Mouse (Mus musculus) megakaryocyte, embryonic 14.5 days (primary cell): ENCODE data around the gene Fgf14. TPM values are rescaled to one million over a fixed set of nuclear protein-coding genes. Genes with fewer than 3 reads are reported as not detected.

Source experiments
- H3K27me3 ChIP-seq: replicated peaks from 2 replicates; pipeline ENCODE3; 2012; ENCODE audit warnings: inconsistent platforms
- H3K36me3 ChIP-seq: replicated peaks from 2 replicates; pipeline ENCODE3; 2012; ENCODE audit warnings: low read length, inconsistent platforms, mixed read lengths
- H3K4me1 ChIP-seq: 2 replicates; pipeline ENCODE4 v1.6.1; 2012; ENCODE audit warnings: inconsistent platforms
- H3K4me3 ChIP-seq: replicated peaks from 2 replicates; pipeline ENCODE3; 2012; ENCODE audit warnings: moderate library complexity, mild to moderate bottlenecking, inconsistent platforms
- H3K9me3 ChIP-seq: 2 replicates; pipeline ENCODE4 v1.6.1; 2012; ENCODE audit warnings: inconsistent platforms
- FLI1 ChIP-seq: IDR thresholded peaks from 2 replicates; pipeline ENCODE4 v1.6.1; 2012; ENCODE audit warnings: low read length, inconsistent platforms, mixed read lengths
- GATA1 ChIP-seq: IDR thresholded peaks from 3 replicates; pipeline ENCODE4 v1.6.1; 2012; ENCODE audit warnings: mixed read lengths, low read length, inconsistent platforms, borderline replicate concordance
- polyA plus RNA-seq: library from polyadenylated mRNA; stranded (reverse); fragments of >175 nt; gene quantifications from 2 replicates; pipeline ENCODE4 v1.2.3, GENCODE M21; 2012; ENCODE audit warnings: low replicate concordance; ENCODE audit not compliant: insufficient read depth

Fgf14 gene
- polyA plus RNA-seq, 1 experiment = not detected

DNA sequence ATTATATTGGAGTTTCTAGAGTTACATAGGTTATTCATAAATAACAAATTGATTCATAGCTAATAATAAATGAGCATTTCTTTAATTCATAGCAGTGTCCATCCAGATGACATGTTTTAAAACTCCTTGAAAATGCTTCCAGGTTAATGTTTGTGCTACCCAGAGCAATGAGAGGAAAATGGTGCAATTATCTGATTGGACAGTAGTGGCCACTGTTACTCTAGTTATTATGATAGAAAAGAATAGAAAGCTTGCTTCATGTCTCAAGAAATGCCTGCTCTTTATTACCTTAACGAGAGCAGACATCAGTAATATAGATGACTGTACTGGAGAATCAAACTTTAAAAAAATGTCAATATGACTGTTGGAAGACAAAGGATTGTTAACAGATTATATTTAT, 454.5 kb downstream of the Fgf14 start:
- Histone ChIP-seq H3K27me3 (no peaks in the 10 kb centered on the region), H3K4me1 (no peaks in the 10 kb centered on the region), H3K4me3 (no peak overlapping the region), H3K36me3 (no peaks in the 10 kb centered on the region), H3K9me3 (no peaks in the 10 kb centered on the region)
- no peak for TF ChIP-seq FLI1
- TF ChIP-seq GATA1 = no peak

DNA sequence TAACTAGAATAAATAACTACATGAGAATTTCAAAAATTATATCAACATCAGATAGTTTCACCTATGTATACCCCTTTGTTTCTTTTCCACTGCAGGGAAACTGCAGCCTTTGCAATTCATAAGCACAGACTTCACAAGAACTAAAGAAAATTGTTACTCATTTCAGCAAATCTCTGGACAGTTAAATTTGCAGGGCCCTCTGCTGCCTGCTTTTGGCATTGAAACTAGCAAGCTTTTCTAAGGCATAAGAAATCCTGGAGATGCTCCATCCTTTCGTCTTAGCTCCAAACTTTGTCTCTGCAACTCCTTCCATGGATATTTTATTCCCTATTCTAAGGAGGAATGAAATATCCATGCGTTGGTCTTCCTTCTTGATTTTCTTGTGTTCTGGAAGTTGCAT, 455.9 kb downstream of the Fgf14 start:
- Histone ChIP-seq H3K36me3 (no peaks in the 10 kb centered on the region), H3K4me3 (no peak overlapping the region), H3K9me3 (no peaks in the 10 kb centered on the region), H3K4me1 (no peaks in the 10 kb centered on the region), H3K27me3 (no peaks in the 10 kb centered on the region)
- TF ChIP-seq GATA1 = no peak
- TF ChIP-seq FLI1 = no peak

DNA sequence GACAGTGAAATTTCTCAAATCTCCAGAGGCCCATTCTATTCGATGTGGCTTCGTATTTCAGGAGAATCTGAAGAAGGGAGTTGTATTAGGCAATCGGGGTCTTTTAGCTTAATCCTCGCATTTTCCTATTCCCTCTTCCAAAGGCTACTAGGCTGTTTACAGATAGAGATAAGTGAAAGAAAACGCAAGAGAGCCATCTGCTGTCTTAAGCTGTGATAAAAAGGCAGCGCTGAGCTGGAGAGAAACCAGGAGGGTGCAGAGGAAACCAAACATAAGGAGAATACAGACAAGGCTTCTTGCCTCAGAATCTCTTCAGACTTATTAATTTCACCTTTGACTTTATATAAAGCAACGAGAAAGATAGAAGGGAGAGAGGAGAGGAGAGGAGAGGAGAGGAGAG, 481.1 kb downstream of the Fgf14 start:
- H3K9me3 ChIP-seq = peaks cover 13% of the 10 kb centered on the region
- no peaks in the 10 kb centered on the region for H3K36me3 ChIP-seq
- H3K4me3 ChIP-seq = no peak overlapping the region
- peaks cover 12% of the 10 kb centered on the region for H3K27me3 ChIP-seq
- no peak for TF ChIP-seq FLI1
- H3K4me1 ChIP-seq = no peaks in the 10 kb centered on the region; the same call in 1 of the 2 replicates

DNA sequence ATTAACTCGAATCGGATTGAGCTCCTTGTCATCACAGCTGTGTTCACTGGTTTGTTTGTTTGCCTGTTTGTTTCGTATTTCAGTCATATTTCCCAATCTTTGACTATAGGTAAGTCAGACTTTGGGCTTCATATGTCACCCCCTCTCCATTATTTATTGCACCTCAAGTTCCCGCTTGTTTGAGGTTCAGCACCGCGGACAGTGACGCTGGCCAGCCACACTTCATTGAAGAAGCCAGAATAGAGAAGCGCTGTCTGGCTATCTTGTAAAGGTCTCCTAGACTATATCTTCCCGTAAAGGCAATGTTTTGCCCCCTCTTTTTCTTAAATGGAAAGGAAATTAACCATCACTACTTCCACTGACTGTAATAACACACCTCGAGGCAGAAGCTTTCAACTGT, 481.6 kb downstream of the Fgf14 start:
- H3K4me3 ChIP-seq = no peak overlapping the region
- H3K36me3 ChIP-seq = no peaks in the 10 kb centered on the region
- TF ChIP-seq FLI1 (no peak), GATA1 (no peak)
- H3K4me1 ChIP-seq = no peaks in the 10 kb centered on the region; the same call in 1 of the 2 replicates
- peaks cover 13% of the 10 kb centered on the region for H3K9me3 ChIP-seq
- peaks cover 12% of the 10 kb centered on the region for H3K27me3 ChIP-seq

DNA sequence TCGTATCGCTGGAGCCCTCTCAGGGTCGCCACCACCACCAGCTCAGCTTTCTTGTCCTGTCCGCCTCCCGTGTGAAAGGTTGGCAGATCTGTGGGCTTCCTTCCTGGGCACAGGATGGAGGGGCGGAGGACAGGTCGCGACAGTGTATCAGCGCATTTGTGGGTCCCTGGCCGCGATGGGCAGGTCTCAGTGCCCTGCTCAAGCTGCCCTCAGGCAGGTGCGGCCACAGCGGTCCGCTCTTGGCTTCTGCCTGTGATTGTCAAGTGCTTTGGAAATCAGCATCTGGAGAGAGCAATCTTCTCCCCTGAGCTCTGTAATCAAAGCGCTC, 484.1 kb downstream of the Fgf14 start:
- no peak for TF ChIP-seq FLI1
- TF ChIP-seq GATA1 = no peak
- H3K36me3 ChIP-seq = no peaks in the 10 kb centered on the region
- peak overlapping the region; percentile 21 for H3K4me3 ChIP-seq
- H3K27me3 ChIP-seq = peaks cover 12% of the 10 kb centered on the region
- peaks cover 13% of the 10 kb centered on the region for H3K9me3 ChIP-seq
- no peaks in the 10 kb centered on the region; the same call in 1 of the 2 replicates for H3K4me1 ChIP-seq

DNA sequence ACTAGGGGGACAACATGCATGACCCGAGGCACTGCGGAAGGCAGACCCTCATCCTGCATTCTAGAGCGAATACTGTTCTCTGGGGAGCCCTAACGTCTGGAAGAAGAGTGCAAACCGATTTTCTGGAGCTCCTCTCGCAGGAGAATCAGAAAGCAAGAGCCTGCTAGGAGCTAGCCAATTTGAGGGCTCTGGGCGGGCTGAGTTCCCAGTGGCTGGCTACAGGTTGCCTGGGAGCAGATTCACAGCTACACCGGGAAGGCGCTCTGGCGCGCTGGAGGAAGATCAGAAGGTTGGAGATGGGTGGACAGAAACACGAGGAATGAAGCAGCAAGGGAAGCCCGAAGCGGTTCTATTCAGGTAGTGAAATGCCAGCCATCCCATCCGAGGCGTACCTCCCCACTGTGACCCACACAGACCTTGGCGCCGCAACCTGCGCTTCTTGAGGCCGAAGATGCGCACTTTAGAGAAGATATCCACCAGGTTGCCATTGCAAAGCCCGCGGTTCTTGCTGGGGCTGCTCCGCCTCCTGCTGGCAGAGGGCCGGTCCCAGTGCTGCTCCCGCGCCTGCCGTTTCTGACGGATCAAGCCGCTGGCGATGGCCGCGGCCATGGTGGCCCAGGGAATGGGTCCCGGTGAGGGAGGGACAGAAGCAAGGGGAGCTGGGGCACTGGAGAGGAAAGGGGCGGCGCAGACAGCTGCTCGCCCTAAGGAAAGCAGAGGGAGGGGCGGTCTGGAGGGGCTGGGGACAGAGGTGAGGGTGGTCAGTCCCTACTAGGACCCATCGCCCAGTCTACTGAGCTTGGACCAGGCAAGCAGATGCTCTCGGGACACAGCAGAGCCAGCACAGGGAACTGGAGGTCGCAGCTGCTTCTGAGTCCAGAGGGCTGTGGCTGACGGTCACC, 484.8 kb downstream of the Fgf14 start:
- Histone ChIP-seq H3K36me3 (no peaks in the 10 kb centered on the region), H3K4me3 (peak overlapping the region; percentile 21), H3K9me3 (peaks cover 13% of the 10 kb centered on the region), H3K27me3 (peaks cover 12% of the 10 kb centered on the region), H3K4me1 (no peaks in the 10 kb centered on the region; the same call in 1 of the 2 replicates)
- TF ChIP-seq FLI1 (no peak), GATA1 (no peak)

DNA sequence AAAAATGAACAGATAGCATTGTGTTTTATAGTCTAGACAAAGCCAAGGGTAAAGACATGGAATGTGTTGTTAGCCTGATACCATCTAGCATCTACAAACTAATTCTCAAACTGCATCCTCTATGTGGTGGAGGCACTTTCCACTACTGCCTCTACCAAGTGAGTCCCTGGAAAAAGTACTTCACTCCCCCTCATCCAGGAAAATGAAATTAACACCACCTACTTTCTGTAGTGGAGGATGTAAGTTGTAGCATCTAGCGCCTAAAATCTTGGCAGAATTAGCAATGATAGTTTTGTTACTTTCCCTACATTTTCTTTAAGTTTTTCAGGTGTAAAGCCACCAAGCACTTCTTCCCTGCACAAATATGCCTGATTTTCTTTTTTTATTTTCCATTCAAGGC, 496.7 kb downstream of the Fgf14 start:
- no peaks in the 10 kb centered on the region for H3K36me3 ChIP-seq
- no peak overlapping the region for H3K4me3 ChIP-seq
- no peaks in the 10 kb centered on the region for H3K27me3 ChIP-seq
- TF ChIP-seq GATA1 (no peak), FLI1 (no peak)
- H3K9me3 ChIP-seq = no peaks in the 10 kb centered on the region
- H3K4me1 ChIP-seq = no peaks in the 10 kb centered on the region

DNA sequence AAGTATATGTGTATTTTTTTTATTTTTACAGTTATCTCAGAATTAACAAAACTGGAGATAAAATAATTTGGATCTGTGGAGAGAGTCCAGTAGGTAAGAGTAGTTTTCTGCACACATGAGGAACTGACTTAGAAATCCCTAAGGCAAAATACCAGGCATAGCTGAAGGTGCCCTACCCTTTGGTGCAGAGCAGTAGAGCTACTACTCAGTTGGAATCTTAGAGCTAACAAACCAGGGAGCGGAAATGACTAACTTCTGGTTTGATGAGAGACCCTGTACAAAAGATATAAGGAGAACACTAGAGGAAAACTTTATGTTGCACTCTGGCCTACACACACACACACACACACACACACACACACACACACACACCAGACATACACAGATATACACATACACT, 502.8 kb downstream of the Fgf14 start:
- no peaks in the 10 kb centered on the region for H3K27me3 ChIP-seq
- TF ChIP-seq FLI1 (no peak), GATA1 (no peak)
- no peaks in the 10 kb centered on the region for H3K9me3 ChIP-seq
- no peak overlapping the region for H3K4me3 ChIP-seq
- H3K4me1 ChIP-seq = no peaks in the 10 kb centered on the region
- H3K36me3 ChIP-seq = no peaks in the 10 kb centered on the region

DNA sequence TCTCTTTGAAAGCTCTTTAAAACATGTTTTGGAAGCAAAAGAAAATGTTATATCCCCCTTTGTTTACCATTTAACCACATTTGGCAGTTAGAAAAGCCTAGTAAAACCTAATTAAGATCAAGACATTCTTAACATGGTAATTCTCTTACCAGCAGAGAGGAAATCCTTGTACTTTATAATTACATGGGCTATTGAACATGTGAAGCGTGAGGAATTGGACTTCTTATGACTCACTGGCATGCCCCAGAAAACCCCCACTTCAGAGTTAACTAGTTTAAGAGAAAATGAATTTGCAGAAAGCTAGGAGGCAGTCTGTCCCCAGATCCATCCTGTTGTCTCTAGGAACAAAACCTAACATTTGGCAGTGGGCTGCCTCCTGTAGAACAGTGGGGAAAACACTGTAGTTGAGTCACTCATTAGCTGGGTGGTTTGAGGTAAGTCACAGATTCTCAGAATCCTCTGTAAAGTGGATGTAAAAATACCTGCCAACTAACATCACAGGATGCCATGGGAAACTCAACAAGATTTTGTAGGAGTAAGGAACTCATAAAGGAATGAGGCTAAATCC, 513.2 kb downstream of the Fgf14 start:
- H3K27me3 ChIP-seq = no peaks in the 10 kb centered on the region
- no peak for TF ChIP-seq FLI1
- H3K9me3 ChIP-seq = no peaks in the 10 kb centered on the region
- no peaks in the 10 kb centered on the region for H3K36me3 ChIP-seq
- H3K4me3 ChIP-seq = no peak overlapping the region
- H3K4me1 ChIP-seq = no peaks in the 10 kb centered on the region

DNA sequence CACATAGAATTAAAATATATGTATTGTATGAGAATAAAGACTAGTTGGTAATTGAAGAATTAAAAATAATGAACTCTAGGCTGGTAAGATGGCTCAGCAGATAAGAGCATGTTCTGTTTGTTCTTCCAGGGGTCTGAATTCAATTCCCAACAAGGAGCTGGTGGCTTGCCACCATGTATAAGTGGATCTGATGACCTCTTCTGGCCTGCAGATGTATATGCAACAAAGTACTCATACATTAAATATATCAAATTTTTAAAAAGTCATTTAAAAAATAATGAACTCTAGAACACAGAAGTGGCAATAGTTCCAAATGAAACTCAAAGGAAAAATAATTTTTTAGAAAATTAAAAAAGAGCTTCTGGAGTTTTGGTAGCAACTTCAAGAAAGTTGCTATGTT, 529.5 kb downstream of the Fgf14 start:
- Histone ChIP-seq H3K4me1 (peaks cover 3% of the 10 kb centered on the region; the same call in 1 of the 2 replicates), H3K9me3 (no peaks in the 10 kb centered on the region), H3K27me3 (no peaks in the 10 kb centered on the region), H3K4me3 (no peak overlapping the region), H3K36me3 (no peaks in the 10 kb centered on the region)
- TF ChIP-seq GATA1 (no peak), FLI1 (no peak)
